In the genomic region with DNA sequence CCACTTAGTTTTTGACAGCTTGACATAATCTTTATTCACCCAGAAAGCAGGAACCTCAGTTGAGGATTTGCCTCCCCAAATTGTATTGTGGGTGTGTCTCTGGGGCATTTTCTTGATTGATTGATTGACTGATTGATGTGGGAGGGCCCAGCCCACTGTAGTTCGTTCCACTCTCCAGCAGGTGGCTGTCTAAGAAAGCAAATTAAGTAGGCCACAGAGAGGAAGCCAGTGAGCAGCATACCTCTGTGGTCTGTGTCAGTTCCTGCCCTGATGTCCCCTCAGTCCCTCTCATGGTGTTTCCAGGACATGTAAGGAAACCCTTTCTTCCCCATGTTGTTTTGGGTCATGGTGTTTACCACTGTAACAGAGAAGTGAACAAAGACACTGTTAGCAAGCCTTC, we compare ENCODE assay signal across 8 mouse cellular contexts. TPM values are rescaled to one million over a fixed set of nuclear protein-coding genes. Genes with fewer than 3 reads are reported as not detected.
DNase-seq lines count a peak whose midpoint lies in the region; ATAC-seq and TF ChIP-seq lines count a peak whose summit lies in the region.

No protein-coding gene starts in this region.

- DNase-seq in urinary bladder, postnatal 14 days (ENCODE audit: low spot score) = peak; percentile 18
- DNase-seq in urinary bladder, postnatal 10 days (ENCODE audit: low spot score) = no peak
- DNase-seq in adrenal gland, postnatal 10 days = peak; percentile 34
- peak; percentile 20 to 50 for DNase-seq in kidney, adult 8-10 months
- peak; percentile 44 for DNase-seq in liver, adult 2 months (ENCODE audit: extremely low read depth, low read depth, low spot score)
- DNase-seq in neural tube, embryonic 11.5 days (ENCODE audit: low spot score) = peak; percentile 32
- DNase-seq in gastrocnemius, postnatal 14 days = no peak

- no peaks in the 10 kb centered on the region for H3K27me3 ChIP-seq in forebrain, embryonic 15.5 days
- H3K27me3 ChIP-seq in liver, adult 2 months (ENCODE audit: control insufficient read depth, insufficient read depth, low read length) = no peaks in the 10 kb centered on the region
- no peaks in the 10 kb centered on the region for H3K27me3 ChIP-seq in neural tube, embryonic 11.5 days (ENCODE audit: control insufficient read depth, insufficient read depth, low read length)

- no peak overlapping the region for H3K9ac ChIP-seq in forebrain, embryonic 15.5 days (replicated peaks)
- H3K9ac ChIP-seq in liver, adult 2 months (ENCODE audit: low read depth, low read length) = no peak overlapping the region
- H3K9ac ChIP-seq in neural tube, embryonic 11.5 days (ENCODE audit: low read length) = no peak overlapping the region

- no peaks in the 10 kb centered on the region for H3K79me2 ChIP-seq in liver, adult 2 months (ENCODE audit: control insufficient read depth, insufficient read depth, low read length)

- TF ChIP-seq POLR2A in liver, adult 2 months (IDR thresholded peaks at IDR 0.05; ENCODE audit: extremely low read depth, insufficient read depth, low read length) = no peak

- ATAC-seq in forebrain, embryonic 15.5 days (replicated peaks) = peak; percentile 66; the same call in 1 of the 2 replicates
- peak; percentile 38; the same call in 1 of the 2 replicates for ATAC-seq in neural tube, embryonic 11.5 days (ENCODE audit: insufficient read depth, low FRiP score, low TSS enrichment)

- no peaks in the 10 kb centered on the region for H3K36me3 ChIP-seq in forebrain, embryonic 15.5 days
- no peaks in the 10 kb centered on the region for H3K36me3 ChIP-seq in liver, adult 2 months (ENCODE audit: control insufficient read depth, insufficient read depth, low read length)
- H3K36me3 ChIP-seq in neural tube, embryonic 11.5 days (ENCODE audit: control insufficient read depth, insufficient read depth, low read length) = no peaks in the 10 kb centered on the region

- 8% methylated on average over 1 of the region's 1 CpGs for WGBS in forebrain, embryonic 15.5 days
- 3% methylated on average over 1 of the region's 1 CpGs for WGBS in liver, adult 2 months
- WGBS in neural tube, embryonic 11.5 days = 13% methylated on average over 1 of the region's 1 CpGs

- H3K9me3 ChIP-seq in forebrain, embryonic 15.5 days = no peaks in the 10 kb centered on the region
- no peaks in the 10 kb centered on the region for H3K9me3 ChIP-seq in neural tube, embryonic 11.5 days (ENCODE audit: control insufficient read depth, low read length)

- intact Hi-C loops in gastrocnemius, postnatal 14 days (cut with DNase I; ENCODE audit: low total_unique reads) = no loop called here

- H3K27ac ChIP-seq in forebrain, embryonic 15.5 days (replicated peaks) = no peak overlapping the region
- no peak overlapping the region for H3K27ac ChIP-seq in liver, adult 2 months (replicated peaks; ENCODE audit: insufficient read depth, low read depth, low read length)
- no peak overlapping the region for H3K27ac ChIP-seq in neural tube, embryonic 11.5 days (ENCODE audit: low read depth, low read length)

- H3K4me3 ChIP-seq in forebrain, embryonic 15.5 days = no peak overlapping the region
- H3K4me3 ChIP-seq in liver, adult 2 months (ENCODE audit: insufficient read depth, low read depth, low read length) = no peak overlapping the region
- H3K4me3 ChIP-seq in neural tube, embryonic 11.5 days (ENCODE audit: low read depth, low read length) = no peak overlapping the region

- H3K4me1 ChIP-seq in forebrain, embryonic 15.5 days = no peaks in the 10 kb centered on the region
- H3K4me1 ChIP-seq in liver, adult 2 months (ENCODE audit: control insufficient read depth, insufficient read depth, low read length) = no peaks in the 10 kb centered on the region
- no peaks in the 10 kb centered on the region for H3K4me1 ChIP-seq in neural tube, embryonic 11.5 days (ENCODE audit: control insufficient read depth, insufficient read depth, low read length)

- no peak overlapping the region for H3K4me2 ChIP-seq in forebrain, embryonic 15.5 days (replicated peaks)
- H3K4me2 ChIP-seq in neural tube, embryonic 11.5 days (ENCODE audit: low read depth) = no peak overlapping the region

- peak; percentile 72 for TF ChIP-seq CTCF in liver, adult 2 months (IDR thresholded peaks at IDR 0.05; ENCODE audit: low read depth, low read length)

RNA-seq across cellular contexts. Expression of gene Pde4d, which starts 59.2 kb away (rescaled TPM):
- 100 to 1,000 TPM in 1 of 2 experiments, 10 to 100 TPM in 1; 70.3 to 101 TPM for total RNA-seq in adrenal gland, postnatal 10 days (2021)
- 15.8 and 16.3 TPM in 2 replicates for polyA plus RNA-seq in forebrain, embryonic 15.5 days (2015; fragmentation: Nextera tagmentation; extraction: Ambion mirVana)
- 12.9 and 13.6 TPM in 2 replicates for total RNA-seq in liver, adult 2 months (2014; rRNA removed)
- 2.3 and 2.6 TPM in 2 replicates for polyA plus RNA-seq in liver, adult 2 months (2012; rRNA removed)
- polyA plus RNA-seq in neural tube, embryonic 11.5 days (2014; fragmentation: Nextera tagmentation; extraction: Ambion mirVana) = 11.1 and 12.0 TPM in 2 replicates
- total RNA-seq in gastrocnemius, postnatal 14 days (2021) = 100 to 1,000 TPM in 1 of 2 experiments, 10 to 100 TPM in 1; 91.2 to 126 TPM

Comparison
In these comparisons a context has a peak if more than half of its experiments do, and no peak if none do; other contexts are left out.
1. DNase-seq: peak in urinary bladder, postnatal 14 days (single experiment), adrenal gland, postnatal 10 days (single experiment), kidney, adult 8-10 months (2 of 2), liver, adult 2 months (single experiment) and neural tube, embryonic 11.5 days (single experiment); none in urinary bladder, postnatal 10 days (single experiment) and gastrocnemius, postnatal 14 days (single experiment).